Mouse (Mus musculus): ENCODE data around the gene Gm37240.

The Gm37240 gene

GRCm38 (mm10) chr3:85222046-85222445 is 665.3 kb downstream of the Gm37240 start:
- in situ Hi-C loops (cut with MboI; ENCODE audit: unreplicated experiment in 2 of 2) = no loop called here

- in situ Hi-C loops (cut with MboI; ENCODE audit: unreplicated experiment in 2 of 2) = no loop called here
These were observed 672.4 kb downstream of the Gm37240 start for GRCm38 (mm10) chr3:85214926-85215325.

- in situ Hi-C loops (cut with MboI; ENCODE audit: unreplicated experiment in 2 of 2) = no loop called here
These were observed 674.5 kb downstream of the Gm37240 start for GRCm38 (mm10) chr3:85212751-85213350.

- in situ Hi-C loops (cut with MboI; ENCODE audit: unreplicated experiment in 2 of 2) = no loop called here
These were observed 677.2 kb downstream of the Gm37240 start for GRCm38 (mm10) chr3:85209887-85210844.

- in situ Hi-C loops (cut with MboI; ENCODE audit: unreplicated experiment in 2 of 2) = no loop called here
These were observed 680.8 kb downstream of the Gm37240 start for GRCm38 (mm10) chr3:85206475-85206874.

- in situ Hi-C loops (cut with MboI; ENCODE audit: unreplicated experiment in 2 of 2) = no loop called here
These were observed 681.4 kb downstream of the Gm37240 start for GRCm38 (mm10) chr3:85205911-85206310.

GRCm38 (mm10) chr3:85203659-85204058 is 683.7 kb downstream of the Gm37240 start:
- in situ Hi-C loops (cut with MboI; ENCODE audit: unreplicated experiment in 2 of 2) = no loop called here

- in situ Hi-C loops (cut with MboI; ENCODE audit: unreplicated experiment in 2 of 2) = no loop called here
These were observed 684.6 kb downstream of the Gm37240 start for GRCm38 (mm10) chr3:85202726-85203125.

GRCm38 (mm10) chr3:85201785-85202184 is 685.5 kb downstream of the Gm37240 start:
- in situ Hi-C loops (cut with MboI; ENCODE audit: unreplicated experiment in 2 of 2) = no loop called here

GRCm38 (mm10) chr3:85198496-85198895 is 688.8 kb downstream of the Gm37240 start:
- in situ Hi-C loops (cut with MboI; ENCODE audit: unreplicated experiment in 2 of 2) = loop anchor here in 1 of 2 experiments (25.0 kb wide), 1 partner anchor 939 kb away; the partner anchor contains the start of gene Rps3a1

- in situ Hi-C loops (cut with MboI; ENCODE audit: unreplicated experiment in 2 of 2) = loop anchor here in 1 of 2 experiments (25.0 kb wide), 1 partner anchor 940 kb away; the partner anchor contains the start of gene Rps3a1
These were observed 690.2 kb downstream of the Gm37240 start for GRCm38 (mm10) chr3:85197148-85197547.

GRCm38 (mm10) chr3:85196591-85196990 is 690.7 kb downstream of the Gm37240 start:
- in situ Hi-C loops (cut with MboI; ENCODE audit: unreplicated experiment in 2 of 2) = loop anchor here in 1 of 2 experiments (25.0 kb wide), 1 partner anchor 941 kb away; the partner anchor contains the start of gene Rps3a1

- in situ Hi-C loops (cut with MboI; ENCODE audit: unreplicated experiment in 2 of 2) = loop anchor here in 1 of 2 experiments (25.0 kb wide), 1 partner anchor 942 kb away; the partner anchor contains the start of gene Rps3a1
These were observed 692.2 kb downstream of the Gm37240 start for GRCm38 (mm10) chr3:85195068-85195481.

- in situ Hi-C loops (cut with MboI; ENCODE audit: unreplicated experiment in 2 of 2) = loop anchor here in 1 of 2 experiments (25.0 kb wide), 1 partner anchor 948 kb away; the partner anchor contains the start of gene Rps3a1
These were observed 697.5 kb downstream of the Gm37240 start for GRCm38 (mm10) chr3:85189791-85190190.

GRCm38 (mm10) chr3:85188364-85188763 is 699.0 kb downstream of the Gm37240 start:
- in situ Hi-C loops (cut with MboI; ENCODE audit: unreplicated experiment in 2 of 2) = loop anchor here in 1 of 2 experiments (25.0 kb wide), 1 partner anchor 949 kb away; the partner anchor contains the start of gene Rps3a1

- in situ Hi-C loops (cut with MboI; ENCODE audit: unreplicated experiment in 2 of 2) = loop anchor here in 1 of 2 experiments (25.0 kb wide), 1 partner anchor 951 kb away; the partner anchor contains the start of gene Rps3a1
These were observed 700.6 kb downstream of the Gm37240 start for GRCm38 (mm10) chr3:85186661-85187076.

- in situ Hi-C loops (cut with MboI; ENCODE audit: unreplicated experiment in 2 of 2) = loop anchor here in 1 of 2 experiments (25.0 kb wide), 1 partner anchor 951 kb away; the partner anchor contains the start of gene Rps3a1
These were observed 701.5 kb downstream of the Gm37240 start for GRCm38 (mm10) chr3:85185827-85186226.

- in situ Hi-C loops (cut with MboI; ENCODE audit: unreplicated experiment in 2 of 2) = loop anchor here in 1 of 2 experiments (25.0 kb wide), 1 partner anchor 952 kb away; the partner anchor contains the start of gene Rps3a1
These were observed 702.4 kb downstream of the Gm37240 start for GRCm38 (mm10) chr3:85184916-85185315.

- in situ Hi-C loops (cut with MboI; ENCODE audit: unreplicated experiment in 2 of 2) = loop anchor here in 1 of 2 experiments (25.0 kb wide), 1 partner anchor 953 kb away; the partner anchor contains the start of gene Rps3a1
These were observed 703.2 kb downstream of the Gm37240 start for GRCm38 (mm10) chr3:85184151-85184550.

GRCm38 (mm10) chr3:85176736-85177135 is 710.6 kb downstream of the Gm37240 start:
- in situ Hi-C loops (cut with MboI; ENCODE audit: unreplicated experiment in 2 of 2) = loop anchor here in 1 of 2 experiments (25.0 kb wide), 1 partner anchor 961 kb away; the partner anchor contains the start of gene Rps3a1
